Mouse (Mus musculus) left cerebral cortex, adult 18-20 months (tissue): ENCODE data around the gene Zfp638. TPM values are rescaled to one million over a fixed set of nuclear protein-coding genes. Genes with fewer than 3 reads are reported as not detected.
"Not testable (repeated sequence)": the region's sequence is repeated elsewhere in the genome, so short reads cannot be mapped to it uniquely, and the experiment has no call there.

Experiments
- DNase-seq, 2 experiments: peaks; one replicate each; pipeline ENCODE4 v3.0.0; 2021 to 2022; ENCODE audit warnings: low spot score in 2 of 2, mixed read lengths in 1 of 2
- total RNA-seq, 2 experiments: library from RNA; stranded (reverse); gene quantifications; 2 replicates each; pipeline ENCODE4 v1.2.3; 2021

The Zfp638 gene
- total RNA-seq, 2 experiments from 2014 or later: 133 to 137 TPM

- DNase-seq: no peak
Measured at GRCm38 (mm10) chr6:84009172-84009872, 142.4 kb downstream of the Zfp638 start.

GRCm38 (mm10) chr6:84009915-84010302 lies 143.0 kb downstream of the Zfp638 start:
- no peak for DNase-seq

GRCm38 (mm10) chr6:84010303-84011225 lies 143.7 kb downstream of the Zfp638 start:
- no peak for DNase-seq

DNA sequence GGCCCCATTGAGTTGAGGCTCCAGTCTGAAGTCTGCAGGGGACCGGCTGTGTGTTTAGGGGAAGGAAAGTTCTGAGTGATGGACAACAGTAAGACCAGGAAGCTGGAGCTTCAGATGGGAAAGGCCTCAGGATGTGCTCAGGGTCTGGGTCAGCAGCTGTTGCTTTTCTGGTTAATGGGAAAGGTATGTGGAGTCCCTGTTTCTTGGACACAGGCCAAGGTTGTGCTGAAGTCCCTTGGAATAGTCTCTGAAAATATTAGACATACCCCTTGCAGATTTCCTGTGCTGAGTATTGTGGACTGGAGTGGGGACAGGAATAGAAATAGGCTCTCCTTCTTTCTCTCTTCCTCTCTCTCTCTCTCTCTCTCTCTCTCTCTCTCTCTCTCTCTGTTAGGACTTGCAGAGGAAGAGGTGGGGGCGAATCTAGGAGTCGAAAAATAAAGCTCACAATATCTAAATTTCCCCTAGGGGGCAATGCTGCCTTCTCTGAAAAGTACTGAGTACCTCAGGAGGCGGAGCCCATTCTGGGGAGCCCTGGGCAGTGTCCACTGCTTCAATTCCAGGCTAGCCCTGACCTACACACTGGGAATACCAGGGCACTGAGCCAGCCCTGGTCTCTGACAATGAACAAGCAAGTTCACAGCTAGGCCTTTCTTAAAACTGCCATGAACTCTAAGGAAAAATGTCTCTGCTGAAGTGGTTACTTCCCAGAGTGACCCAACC lies 148.2 kb downstream of the Zfp638 start:
- DNase-seq: not testable (repeated sequence)

DNA sequence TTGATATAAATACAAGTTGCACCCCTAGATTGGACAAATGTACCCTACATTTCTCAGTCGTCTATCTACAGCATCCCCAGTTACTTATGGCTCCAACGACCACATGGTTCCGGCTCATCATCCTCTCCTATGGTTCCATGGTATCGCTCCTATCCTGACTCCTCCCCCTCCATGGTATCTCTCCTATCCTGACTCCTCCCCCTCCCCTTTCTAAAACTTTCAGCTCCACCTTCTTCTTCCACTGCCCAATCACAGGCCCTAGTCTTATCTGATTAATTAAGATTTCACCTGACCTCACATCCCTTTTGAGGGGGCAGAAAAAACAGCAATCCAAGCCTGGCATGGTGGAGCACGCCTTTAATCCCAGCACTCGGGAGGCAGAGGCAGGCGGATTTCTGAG lies 149.9 kb downstream of the Zfp638 start:
- no peak for DNase-seq

- no peak for DNase-seq
Measured at GRCm38 (mm10) chr6:84017392-84017791, 150.5 kb downstream of the Zfp638 start.

DNA sequence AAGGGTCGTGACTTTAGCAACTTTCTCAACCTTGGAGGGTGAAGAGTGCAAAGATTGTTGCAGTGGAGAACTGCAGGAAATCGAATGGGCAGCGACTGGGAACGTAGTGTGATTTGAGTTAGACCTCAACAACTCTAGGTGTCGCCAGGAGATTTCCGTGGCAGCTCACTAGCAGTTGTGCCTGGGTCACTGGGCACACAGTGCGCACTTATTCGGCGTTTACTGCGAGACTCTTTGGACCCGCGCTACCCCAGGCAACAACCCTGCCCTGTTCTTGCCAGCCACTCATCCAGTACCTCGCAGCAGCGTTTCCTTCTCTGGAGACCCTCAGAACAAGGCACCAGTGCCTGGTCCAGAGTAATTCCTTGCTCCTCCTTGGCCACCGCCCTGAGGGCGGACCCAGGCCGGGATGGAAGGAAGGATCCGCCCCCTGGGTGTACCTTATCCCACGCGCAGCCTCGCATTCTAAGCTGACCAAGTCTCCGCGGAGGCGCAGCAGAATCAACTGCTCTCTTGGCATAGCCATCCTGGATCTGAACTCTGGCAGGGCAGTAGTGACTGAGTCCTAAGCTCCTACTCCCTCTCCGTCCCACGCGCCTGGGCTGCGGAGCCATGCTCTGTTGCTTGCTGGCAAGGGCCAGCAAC lies 152.1 kb downstream of the Zfp638 start:
- DNase-seq: peak; percentile 36 to 37

DNA sequence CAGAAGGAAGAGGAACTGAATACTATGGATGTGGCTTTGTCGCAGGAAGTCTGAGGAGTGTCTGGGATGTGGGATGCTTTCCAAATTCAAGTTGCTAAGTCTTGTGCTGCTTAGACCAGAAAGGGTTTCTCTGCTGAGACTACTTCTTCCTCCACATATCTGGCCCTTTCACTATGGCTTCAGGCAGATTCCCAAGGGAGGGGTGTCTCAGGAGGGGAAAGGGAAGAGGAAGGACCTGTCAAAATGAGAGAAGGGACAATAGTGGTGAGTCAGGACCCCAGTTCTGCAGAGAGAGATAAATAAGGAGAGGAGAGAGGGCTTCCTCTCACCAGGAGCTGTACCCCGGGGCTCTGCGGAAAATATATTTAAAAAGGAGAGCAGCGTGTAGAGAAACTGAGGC lies 153.1 kb downstream of the Zfp638 start:
- DNase-seq: no peak

DNA sequence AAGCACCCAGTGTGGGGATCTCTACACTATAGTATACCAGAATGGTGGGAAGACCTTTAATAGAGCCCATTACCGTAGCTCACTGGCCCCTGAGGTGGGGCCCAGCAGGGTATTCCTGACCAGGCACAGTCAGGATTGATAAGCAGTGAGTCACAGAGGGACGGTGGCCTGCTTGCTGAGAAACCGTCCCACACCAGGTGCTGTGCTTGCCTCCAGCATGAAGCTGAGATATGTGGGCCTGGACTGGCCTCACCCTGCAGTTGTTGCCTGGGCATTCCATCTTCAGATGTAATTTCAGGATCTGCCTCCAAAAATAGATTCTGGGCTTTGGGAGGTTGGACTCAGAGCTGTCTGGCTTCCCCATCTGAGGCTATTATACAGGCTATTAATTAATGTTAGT lies 155.1 kb downstream of the Zfp638 start:
- no peak for DNase-seq

- DNase-seq: no peak
Measured at GRCm38 (mm10) chr6:84025636-84026035, 158.7 kb downstream of the Zfp638 start.

DNA sequence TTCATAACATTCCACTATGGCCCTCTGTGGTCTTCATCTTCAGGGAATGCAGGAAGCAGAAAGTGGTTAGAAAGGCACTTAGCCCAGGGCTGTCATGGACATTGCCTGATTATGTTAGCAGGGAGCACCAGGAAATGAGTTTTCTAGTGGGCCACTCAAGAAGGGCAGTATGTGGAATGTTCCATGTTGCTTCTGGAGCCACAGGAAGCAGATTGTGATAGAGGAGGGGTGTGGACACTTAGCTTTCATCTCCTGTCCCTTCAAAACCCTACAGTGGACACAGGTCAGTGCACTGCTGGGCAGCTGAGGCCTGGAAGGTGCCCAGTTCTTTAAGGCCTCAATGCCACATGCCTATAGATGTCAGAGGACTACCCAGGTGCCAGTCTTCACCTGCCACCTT lies 161.9 kb downstream of the Zfp638 start:
- DNase-seq: no peak

- DNase-seq: no peak
Measured at GRCm38 (mm10) chr6:84029775-84030174, 162.9 kb downstream of the Zfp638 start.

DNA sequence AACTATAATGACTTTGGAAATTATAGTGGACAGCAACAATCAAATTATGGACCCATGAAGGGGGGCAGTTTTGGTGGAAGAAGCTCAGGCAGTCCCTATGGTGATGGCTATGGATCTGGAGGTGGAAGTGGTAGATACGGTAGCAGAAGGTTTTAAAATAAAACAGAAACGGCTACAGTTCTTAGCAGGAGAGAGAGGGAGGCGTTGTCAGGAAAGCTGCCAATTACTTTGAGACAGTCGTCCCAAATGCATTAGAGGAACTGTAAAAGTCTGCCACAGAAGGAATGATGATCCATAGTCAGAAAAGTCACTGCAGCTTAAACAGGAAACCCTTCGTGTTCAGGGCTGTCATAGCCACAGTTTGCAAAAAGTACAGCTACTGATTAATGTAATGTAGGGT lies 165.6 kb downstream of the Zfp638 start:
- DNase-seq: not testable (repeated sequence)

Other genes starting within 250 kb of the Zfp638 start
- gene Clec4f, start 210.9 kb upstream of the Zfp638 start, total RNA-seq: not detected
- gene Cd207, start 189.3 kb upstream of the Zfp638 start, total RNA-seq: not detected
- not detected for gene Vax2, start 155.8 kb upstream of the Zfp638 start, total RNA-seq
- gene Atp6v1b1, start 124.1 kb upstream of the Zfp638 start, total RNA-seq: under 1 TPM in 1 of 2 experiments, not detected in 1; 0.65 TPM
- gene Ankrd53, start 104.5 kb upstream of the Zfp638 start, total RNA-seq: not detected
- gene Tex261, start 91.3 kb upstream of the Zfp638 start, total RNA-seq: 10 to 100 TPM; 45.9 TPM
- 10 to 100 TPM; 53.9 to 56.1 TPM for gene Nagk, start 72.1 kb upstream of the Zfp638 start, total RNA-seq
- 10 to 100 TPM; 61.6 to 72.3 TPM for gene Paip2b, start 35.4 kb upstream of the Zfp638 start, total RNA-seq
- 1 to 10 TPM; 3.8 to 4.5 TPM for gene Dysf, start 141.5 kb downstream of the Zfp638 start, total RNA-seq